ENCODE assay signal across 10 mouse cellular contexts in genomic region chr12:102705906-102706640, GRCm38 (mm10). TPM values are rescaled to one million over a fixed set of nuclear protein-coding genes. Genes with fewer than 3 reads are reported as not detected.
A peak's percentile ranks its signal among the peaks of the same experiment; 100 is the strongest.
DNase-seq lines count a peak whose midpoint lies in the region; ATAC-seq and TF ChIP-seq lines count a peak whose summit lies in the region.
"Had no signal": no experiment of that assay in that cellular context is flagged by ENCODE, and none has a peak within 500 bp of the region (broad histone marks: within the 10 kb centered on the region; RNA-seq: fewer than 3 reads in every experiment).

No protein-coding gene starts in this region.

- no peaks in the 10 kb centered on the region for H3K9me3 ChIP-seq in heart, embryonic 12.5 days (replicated peaks)
- H3K9me3 ChIP-seq in MEL (replicated peaks; ENCODE audit: insufficient read depth, low read length): no peaks in the 10 kb centered on the region
- no peaks in the 10 kb centered on the region for H3K9me3 ChIP-seq in hindbrain, embryonic 12.5 days (replicated peaks)
- no peaks in the 10 kb centered on the region for H3K9me3 ChIP-seq in midbrain, embryonic 12.5 days
- H3K9me3 ChIP-seq: G1E had no signal

- H3K4me3 ChIP-seq in heart, embryonic 12.5 days: no peak overlapping the region
- peak overlapping the region; percentile 27 to 66 for H3K4me3 ChIP-seq in MEL (ENCODE audit: control insufficient read depth in 1 of 2, insufficient read depth in 1 of 2, low read depth in 2 of 2, low read length in 2 of 2)
- H3K4me3 ChIP-seq in hindbrain, embryonic 12.5 days: no peak overlapping the region
- no peak overlapping the region; the same call in 1 of the 2 replicates for H3K4me3 ChIP-seq in midbrain, embryonic 12.5 days

- no peak overlapping the region for H3K27ac ChIP-seq in heart, embryonic 12.5 days (ENCODE audit: poor library complexity, severe bottlenecking)
- peak overlapping the region; percentile 62; the same call in 1 of the 2 replicates for H3K27ac ChIP-seq in MEL (ENCODE audit: control insufficient read depth, low read depth, low read length)
- H3K27ac ChIP-seq in hindbrain, embryonic 12.5 days: no peak overlapping the region
- no peak overlapping the region for H3K27ac ChIP-seq in midbrain, embryonic 12.5 days (replicated peaks)

- TF ChIP-seq EP300 in MEL (IDR thresholded peaks at IDR 0.05; ENCODE audit: low read depth in 1 of 2, low read length in 2 of 2): no peak

- peak overlapping the region; percentile 98 for H3K4me2 ChIP-seq in heart, embryonic 12.5 days
- H3K4me2 ChIP-seq in hindbrain, embryonic 12.5 days (replicated peaks): peak overlapping the region; percentile 97
- H3K4me2 ChIP-seq in midbrain, embryonic 12.5 days (replicated peaks): peak overlapping the region; percentile 94

- H3K36me3 ChIP-seq in heart, embryonic 12.5 days: no peaks in the 10 kb centered on the region
- peaks cover 0 to 5% of the 10 kb centered on the region in 2 experiments; a peak in 2 of 4 replicates for H3K36me3 ChIP-seq in MEL (ENCODE audit: control insufficient read depth in 1 of 2, insufficient read depth in 2 of 2, low read length in 2 of 2)
- no peaks in the 10 kb centered on the region for H3K36me3 ChIP-seq in hindbrain, embryonic 12.5 days
- H3K36me3 ChIP-seq in midbrain, embryonic 12.5 days: no peaks in the 10 kb centered on the region
- H3K36me3 ChIP-seq: G1E had no signal

- no peak for TF ChIP-seq CTCF in MEL (IDR thresholded peaks at IDR 0.05 in 2 of 3, conservative IDR thresholded peaks at IDR 0.05 in 1 of 3; ENCODE audit: control insufficient read depth in 1 of 3, insufficient read depth in 1 of 3, low read depth in 2 of 3, low read length in 3 of 3, poor library complexity in 1 of 3, severe bottlenecking in 1 of 3)

- no peak for ATAC-seq in heart, embryonic 12.5 days (ENCODE audit: insufficient number of reproducible peaks, low FRiP score)
- no peak for ATAC-seq in hindbrain, embryonic 12.5 days (ENCODE audit: low FRiP score)
- no peak for ATAC-seq in midbrain, embryonic 12.5 days (ENCODE audit: low FRiP score, low read depth)

- H3K79me2 ChIP-seq in MEL (ENCODE audit: control insufficient read depth, insufficient read depth, low read length, poor library complexity): peaks cover 20% of the 10 kb centered on the region

- DNase-seq in heart, adult 11 months: no peak
- DNase-seq in MEL (ENCODE audit: low read depth, low spot score): peak; percentile 70
- DNase-seq in testis, postnatal 10 days (ENCODE audit: low spot score): no peak
- DNase-seq in urinary bladder, postnatal 10 days (ENCODE audit: low spot score): no peak
- DNase-seq in left cerebral cortex, postnatal 36 days (ENCODE audit: low spot score in 2 of 2): no peak

- H3K27me3 ChIP-seq in heart, embryonic 12.5 days (replicated peaks): 0 out of 2 replicates have a peak, but pooled peaks cover 3% of the 10 kb centered on the region
- no peaks in the 10 kb centered on the region for H3K27me3 ChIP-seq in MEL (ENCODE audit: control insufficient read depth in 1 of 2, insufficient read depth in 2 of 2, low read length in 2 of 2)
- H3K27me3 ChIP-seq in hindbrain, embryonic 12.5 days: 0 out of 2 replicates have a peak, but pooled peaks cover 4% of the 10 kb centered on the region
- H3K27me3 ChIP-seq in midbrain, embryonic 12.5 days: peaks cover 16% of the 10 kb centered on the region

- 61% methylated on average over 6 of the region's 6 CpGs for whole genome bisulfite sequencing in heart, embryonic 12.5 days
- WGBS in hindbrain, embryonic 12.5 days: 79% methylated on average over 6 of the region's 6 CpGs
- 70% methylated on average over 6 of the region's 6 CpGs for WGBS in midbrain, embryonic 12.5 days

- H3K4me1 ChIP-seq in heart, embryonic 12.5 days (replicated peaks): peaks cover 40% of the 10 kb centered on the region
- peaks cover 9 to 20% of the 10 kb centered on the region in 2 experiments for H3K4me1 ChIP-seq in MEL (ENCODE audit: control insufficient read depth in 1 of 2, insufficient read depth in 2 of 2, low read length in 2 of 2)
- H3K4me1 ChIP-seq in hindbrain, embryonic 12.5 days: peaks cover 33% of the 10 kb centered on the region
- peaks cover 39% of the 10 kb centered on the region for H3K4me1 ChIP-seq in midbrain, embryonic 12.5 days

- H3K9ac ChIP-seq in heart, embryonic 12.5 days: no peak overlapping the region
- peak overlapping the region; percentile 83 for H3K9ac ChIP-seq in MEL (ENCODE audit: control insufficient read depth, low read depth, low read length, poor library complexity, severe bottlenecking)
- H3K9ac ChIP-seq in hindbrain, embryonic 12.5 days: no peak overlapping the region
- H3K9ac ChIP-seq in midbrain, embryonic 12.5 days (replicated peaks): no peak overlapping the region

- TF ChIP-seq POLR2A in MEL (IDR thresholded peaks at IDR 0.05; ENCODE audit: control insufficient read depth in 1 of 2, insufficient read depth in 1 of 2, low read depth in 1 of 2, low read length in 2 of 2, poor library complexity in 1 of 2): no peak

- intact Hi-C loops in left cerebral cortex, postnatal 36 days (cut with DNase I): no loop called here

- no peak for TF ChIP-seq RAD21 in MEL (IDR thresholded peaks at IDR 0.05; ENCODE audit: low read depth, low read length)

TF ChIP-seq in MEL, 35 proteins besides CTCF, POLR2A, EP300 and RAD21:
- TF ChIP-seq GATA1 (IDR thresholded peaks at IDR 0.05; ENCODE audit: low read depth, low read length) (0 out of 2 replicates have a peak, but pooled peaks have one; percentile 15), USF1 (IDR thresholded peaks at IDR 0.05; ENCODE audit: low read depth, low read length) (no peak), ETS1 (IDR thresholded peaks at IDR 0.05; ENCODE audit: low read depth, low read length) (0 out of 2 replicates have a peak, but pooled peaks have one; percentile 12), TBP (IDR thresholded peaks at IDR 0.05; ENCODE audit: low read depth, low read length) (peak; percentile 67), ZC3H11A (IDR thresholded peaks at IDR 0.05; ENCODE audit: low read depth, low read length) (0 out of 2 replicates have a peak, but pooled peaks have one; percentile 3), POLR2AphosphoS2 (IDR thresholded peaks at IDR 0.05; ENCODE audit: low read length) (no peak)

RNA-seq across cellular contexts. Expression of gene Itpk1, which starts 1.3 kb away (rescaled TPM):
- polyA plus RNA-seq in heart, embryonic 12.5 days (2016; fragmentation: Nextera tagmentation; extraction: Ambion mirVana): 5.5 and 6.9 TPM in 2 replicates
- 10.5 and 12.0 TPM in 2 replicates for total RNA-seq in MEL (2012; rRNA removed)
- polyA plus RNA-seq in MEL (2012; ENCODE audit: insufficient read depth in 1 of 2, insufficient read length in 2 of 2, low read depth in 1 of 2, low replicate concordance in 2 of 2, missing spikeins in 1 of 2): 10 to 100 TPM in 1 of 2 experiments, not detected in 1; 25.7 TPM
- polyA plus RNA-seq in hindbrain, embryonic 12.5 days (2016; fragmentation: Nextera tagmentation; extraction: Ambion mirVana): 16.6 and 17.1 TPM in 2 replicates
- 15.4 and 17.2 TPM in 2 replicates for polyA plus RNA-seq in midbrain, embryonic 12.5 days (2016; fragmentation: Nextera tagmentation; extraction: Ambion mirVana)
- total RNA-seq in left cerebral cortex, postnatal 36 days (2021): 10 to 100 TPM; 57.6 to 66.4 TPM

RNA-seq across cellular contexts. Expression of gene Moap1, which starts 37.4 kb away (rescaled TPM):
- 17.4 and 18.6 TPM in 2 replicates for polyA plus RNA-seq in heart, embryonic 12.5 days (2016; fragmentation: Nextera tagmentation; extraction: Ambion mirVana)
- 8.4 and 9.4 TPM in 2 replicates for total RNA-seq in MEL (2012; rRNA removed)
- polyA plus RNA-seq in MEL (2012; ENCODE audit: insufficient read depth in 1 of 2, insufficient read length in 2 of 2, low read depth in 1 of 2, low replicate concordance in 2 of 2, missing spikeins in 1 of 2): 1 to 10 TPM in 1 of 2 experiments, not detected in 1; 8.2 TPM
- polyA plus RNA-seq in hindbrain, embryonic 12.5 days (2016; fragmentation: Nextera tagmentation; extraction: Ambion mirVana): 35.1 and 38.2 TPM in 2 replicates
- 36.8 and 41.6 TPM in 2 replicates for polyA plus RNA-seq in midbrain, embryonic 12.5 days (2016; fragmentation: Nextera tagmentation; extraction: Ambion mirVana)
- 10 to 100 TPM; 28.9 to 30.6 TPM for total RNA-seq in left cerebral cortex, postnatal 36 days (2021)

RNA-seq across cellular contexts. Expression of gene Tmem251, which starts 37.5 kb away (rescaled TPM):
- polyA plus RNA-seq in heart, embryonic 12.5 days (2016; fragmentation: Nextera tagmentation; extraction: Ambion mirVana): 7.1 and 8.2 TPM in 2 replicates
- 9.0 and 9.3 TPM in 2 replicates for total RNA-seq in MEL (2012; rRNA removed)
- 10 to 100 TPM; 11.4 to 57.5 TPM for polyA plus RNA-seq in MEL (2012; ENCODE audit: insufficient read depth in 1 of 2, insufficient read length in 2 of 2, low read depth in 1 of 2, low replicate concordance in 2 of 2, missing spikeins in 1 of 2)
- polyA plus RNA-seq in hindbrain, embryonic 12.5 days (2016; fragmentation: Nextera tagmentation; extraction: Ambion mirVana): 10.8 and 11.7 TPM in 2 replicates
- 12.6 TPM in 2 replicates for polyA plus RNA-seq in midbrain, embryonic 12.5 days (2016; fragmentation: Nextera tagmentation; extraction: Ambion mirVana)
- 1 to 10 TPM; 5.4 TPM for total RNA-seq in left cerebral cortex, postnatal 36 days (2021)

RNA-seq across cellular contexts. Expression of gene Gm28051, which starts 51.5 kb away (rescaled TPM):
- not detected in 2 replicates for polyA plus RNA-seq in heart, embryonic 12.5 days (2016; fragmentation: Nextera tagmentation; extraction: Ambion mirVana)
- total RNA-seq in MEL (2012; rRNA removed): not detected in 2 replicates
- not detected for polyA plus RNA-seq in MEL (2012; ENCODE audit: insufficient read depth in 1 of 2, insufficient read length in 2 of 2, low read depth in 1 of 2, low replicate concordance in 2 of 2, missing spikeins in 1 of 2)
- polyA plus RNA-seq in hindbrain, embryonic 12.5 days (2016; fragmentation: Nextera tagmentation; extraction: Ambion mirVana): not detected in 2 replicates
- polyA plus RNA-seq in midbrain, embryonic 12.5 days (2016; fragmentation: Nextera tagmentation; extraction: Ambion mirVana): not detected in 2 replicates
- not detected for total RNA-seq in left cerebral cortex, postnatal 36 days (2021)
- total RNA-seq: common myeloid progenitor, adult 5-6 weeks; G1E had no signal

RNA-seq across cellular contexts. Expression of gene Gon7, which starts 51.5 kb away (rescaled TPM):
- 24.4 and 25.2 TPM in 2 replicates for polyA plus RNA-seq in heart, embryonic 12.5 days (2016; fragmentation: Nextera tagmentation; extraction: Ambion mirVana)
- 33.0 and 33.7 TPM in 2 replicates for total RNA-seq in MEL (2012; rRNA removed)
- 100 to 1,000 TPM in 1 of 2 experiments, 10 to 100 TPM in 1; 31.3 to 129 TPM for polyA plus RNA-seq in MEL (2012; ENCODE audit: insufficient read depth in 1 of 2, insufficient read length in 2 of 2, low read depth in 1 of 2, low replicate concordance in 2 of 2, missing spikeins in 1 of 2)
- polyA plus RNA-seq in hindbrain, embryonic 12.5 days (2016; fragmentation: Nextera tagmentation; extraction: Ambion mirVana): 40.1 and 44.5 TPM in 2 replicates
- polyA plus RNA-seq in midbrain, embryonic 12.5 days (2016; fragmentation: Nextera tagmentation; extraction: Ambion mirVana): 46.0 and 48.2 TPM in 2 replicates
- 10 to 100 TPM; 12.7 to 14.5 TPM for total RNA-seq in left cerebral cortex, postnatal 36 days (2021)

Comparison
In these comparisons a context has a peak if more than half of its experiments do, and no peak if none do; other contexts are left out.
1. H3K4me3 ChIP-seq: peak in MEL (2 of 2); none in heart, embryonic 12.5 days (single experiment), hindbrain, embryonic 12.5 days (single experiment) and midbrain, embryonic 12.5 days (single experiment).
2. Peak in every context shown above with its lines, with median percentiles within 50 percentile points of each other: H3K4me2 ChIP-seq.